Mouse (Mus musculus) duodenum, adult 2 months (tissue): ENCODE results near the gene Fam102a. TPM values are rescaled to one million over a fixed set of nuclear protein-coding genes. Genes with fewer than 3 reads are reported as not detected.

Source experiments
- polyA plus RNA-seq: library from polyadenylated mRNA; depleted of rRNA; stranded (reverse); fragments of >200 nt; gene quantifications from 2 replicates; pipeline ENCODE4 v1.2.3, GENCODE M21; 2012; ENCODE audit warnings: low replicate concordance; rRNA removed

Gene Fam102a
- 56.6 and 105 TPM in 2 replicates for polyA plus RNA-seq

DNA sequence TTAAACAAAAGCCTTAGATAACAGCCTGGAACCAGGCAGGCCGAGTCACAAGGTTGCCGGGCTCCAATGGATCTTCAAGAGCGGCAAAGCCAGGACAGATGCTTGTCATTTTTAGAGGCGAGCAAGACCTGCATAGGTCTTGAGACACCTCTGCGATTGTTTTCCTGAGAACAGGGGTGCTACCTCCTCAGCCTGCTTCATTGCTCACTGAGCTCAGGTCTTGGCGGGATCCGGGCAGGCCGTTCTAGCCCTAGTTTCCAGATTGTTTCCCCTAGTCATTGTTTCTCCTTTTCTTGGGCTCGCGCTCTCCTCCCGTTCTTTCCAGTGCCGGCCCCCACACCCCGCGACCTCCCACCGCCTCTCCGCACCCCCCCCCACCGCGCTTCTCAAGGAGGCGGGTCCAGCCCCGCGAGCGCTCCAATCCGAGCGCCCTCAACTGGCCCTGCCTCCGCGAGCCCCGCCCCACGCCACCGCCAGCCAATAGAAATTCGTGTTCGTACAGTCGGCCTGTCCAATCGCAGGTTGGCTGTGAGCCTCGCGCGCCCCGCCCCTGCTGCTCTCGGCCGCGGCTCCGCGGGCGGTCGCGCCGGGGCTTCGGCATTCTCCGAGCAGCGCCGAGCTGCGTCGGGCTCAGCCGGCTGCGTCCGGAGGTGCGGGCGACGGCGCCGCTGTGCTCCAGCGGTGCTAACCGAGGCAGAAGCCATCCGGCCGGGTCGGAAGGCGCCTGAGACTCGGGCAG is at the start of gene Fam102a:
Gene Fam102a, plus strand, starts transcription at position 600 of the 739 bp plus-strand sequence.

DNA sequence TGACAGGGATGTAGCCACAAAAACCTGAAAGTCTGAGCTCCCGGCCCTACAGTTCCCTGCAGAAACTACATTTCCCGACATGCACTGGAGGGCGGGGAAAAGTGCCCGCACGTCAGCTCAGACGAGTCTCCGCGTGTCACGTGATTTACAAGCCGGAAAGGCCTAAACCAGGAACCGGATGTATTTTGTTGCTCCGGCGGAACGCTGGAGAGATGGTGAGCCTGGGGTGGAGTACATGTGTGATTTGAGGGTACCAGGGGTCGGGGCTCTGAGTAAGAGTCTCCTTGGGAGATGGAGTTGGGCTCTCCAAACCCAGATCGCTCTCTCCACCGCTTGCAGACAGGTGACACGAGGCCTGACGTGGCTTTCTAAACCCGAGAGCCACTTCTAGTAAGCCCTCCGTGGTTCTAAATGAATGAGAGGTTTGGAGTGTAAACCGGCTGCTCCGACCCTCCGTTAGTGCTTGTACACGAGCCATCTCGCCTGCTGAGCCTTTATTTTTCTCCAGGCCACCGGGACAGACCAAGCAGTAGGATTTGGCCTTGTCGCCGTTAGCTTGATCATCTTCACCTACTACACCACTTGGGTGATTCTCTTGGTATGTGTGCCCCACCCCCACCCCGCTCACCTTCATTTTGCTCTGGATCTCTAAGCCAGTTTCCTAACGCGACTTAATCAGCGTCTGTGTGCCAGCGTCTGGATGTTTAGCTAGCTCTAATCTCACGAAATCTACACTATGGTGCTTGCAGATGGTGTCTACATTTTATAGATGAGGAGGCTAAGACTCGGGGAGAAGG is 35.8 kb downstream of the Fam102a start, which contains the start of gene Dpm2:
Gene Dpm2, plus strand, starts transcription at position 161 of the 797 bp plus-strand sequence.

DNA sequence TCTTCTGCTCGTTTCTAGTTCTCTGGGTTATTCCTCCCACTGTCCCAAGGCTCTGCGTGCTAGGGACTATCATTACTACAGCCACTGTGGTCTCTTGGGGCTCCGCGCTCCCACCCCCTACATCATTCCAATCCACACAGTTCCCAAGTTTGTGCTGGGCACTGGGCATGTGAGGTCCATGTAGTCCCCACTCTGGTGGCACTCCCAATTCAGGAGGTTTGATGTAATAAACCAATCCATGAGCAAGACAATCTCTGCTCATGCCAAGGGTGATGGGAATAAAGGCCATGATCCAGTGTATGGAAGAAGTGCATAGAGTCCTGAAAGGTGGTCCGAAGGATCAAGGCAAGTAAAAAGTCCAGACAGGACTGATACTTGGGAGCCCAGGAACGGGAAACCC is 39.4 kb downstream of the Fam102a start, which contains the start of gene Pip5kl1:
Gene Pip5kl1, plus strand, starts transcription at position 301 of the 400 bp plus-strand sequence.

GRCm38 (mm10) chr2:32575586-32576160 is 40.5 kb downstream of the Fam102a start, which contains the start of gene 9430097D07Rik:
Gene 9430097D07Rik (minus strand): TSS chr2:32575684.

GRCm38 (mm10) chr2:32586871-32587351 is 51.8 kb downstream of the Fam102a start, which contains the start of gene St6galnac4:
Gene St6galnac4 (plus strand): TSS chr2:32587095.

DNA sequence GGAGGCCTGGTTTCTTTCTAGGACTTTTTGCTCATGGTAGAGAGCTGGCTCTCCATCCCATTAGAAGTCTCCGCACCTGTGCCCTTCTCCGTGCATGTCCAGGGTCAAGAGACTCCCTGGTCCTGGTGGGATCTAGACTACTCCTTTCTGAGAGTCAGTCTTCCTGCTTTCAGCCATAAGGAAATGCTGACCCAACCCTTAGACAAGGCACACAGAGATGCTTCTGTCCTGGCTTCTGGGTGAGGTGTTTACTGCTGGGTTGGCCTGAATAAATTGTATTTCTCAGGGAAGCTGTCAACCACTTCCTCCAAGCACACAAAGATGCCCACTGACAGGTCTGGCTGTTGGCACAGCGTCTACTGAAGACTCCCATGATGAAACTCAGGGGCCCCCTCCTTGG is 64.3 kb downstream of the Fam102a start, which contains the start of gene St6galnac6:
Gene St6galnac6, plus strand, starts transcription at position 301 of the 400 bp plus-strand sequence.

Other genes starting within 250 kb of the Fam102a start
- gene Golga2, start 247.9 kb upstream of the Fam102a start, polyA plus RNA-seq: 24.6 and 33.2 TPM in 2 replicates
- gene Swi5, start 247.3 kb upstream of the Fam102a start, polyA plus RNA-seq: 96.7 and 222 TPM in 2 replicates
- 152 and 178 TPM in 2 replicates for gene Ciz1, start 183.0 kb upstream of the Fam102a start, polyA plus RNA-seq
- 604 and 726 TPM in 2 replicates for gene Dnm1, start 182.0 kb upstream of the Fam102a start, polyA plus RNA-seq
- gene 1110008P14Rik, start 153.4 kb upstream of the Fam102a start, polyA plus RNA-seq: 179 and 196 TPM in 2 replicates
- 6.7 and 7.2 TPM in 2 replicates for gene Lcn2, start 147.1 kb upstream of the Fam102a start, polyA plus RNA-seq
- gene Ptges2, start 139.4 kb upstream of the Fam102a start, polyA plus RNA-seq: 28.3 and 40.4 TPM in 2 replicates
- gene Naif1, start 84.9 kb upstream of the Fam102a start, polyA plus RNA-seq: 3.1 and 3.6 TPM in 2 replicates
- 16.3 and 25.6 TPM in 2 replicates for gene Slc25a25, start 83.9 kb upstream of the Fam102a start, polyA plus RNA-seq
- 119 and 153 TPM in 2 replicates for gene Dpm2, start 35.5 kb downstream of the Fam102a start, polyA plus RNA-seq
- 0.55 and 0.81 TPM in 2 replicates for gene Pip5kl1, start 39.5 kb downstream of the Fam102a start, polyA plus RNA-seq
- not detected in 2 replicates for gene 9430097D07Rik, start 40.4 kb downstream of the Fam102a start, polyA plus RNA-seq
- gene St6galnac4, start 51.8 kb downstream of the Fam102a start, polyA plus RNA-seq: 6.6 and 10.5 TPM in 2 replicates
- 17.7 and 37.0 TPM in 2 replicates for gene St6galnac6, start 64.4 kb downstream of the Fam102a start, polyA plus RNA-seq
- 5.3 and 7.2 TPM in 2 replicates for gene Ak1, start 86.4 kb downstream of the Fam102a start, polyA plus RNA-seq
- 54.8 and 56.1 TPM in 2 replicates for gene Eng, start 111.3 kb downstream of the Fam102a start, polyA plus RNA-seq
- gene Fpgs, start 168.8 kb downstream of the Fam102a start, polyA plus RNA-seq: 24.3 and 41.7 TPM in 2 replicates
- 60.9 and 65.3 TPM in 2 replicates for gene Cdk9, start 177.7 kb downstream of the Fam102a start, polyA plus RNA-seq
- gene Sh2d3c, start 185.7 kb downstream of the Fam102a start, polyA plus RNA-seq: 14.2 and 14.7 TPM in 2 replicates
- gene 6330409D20Rik, start 205.7 kb downstream of the Fam102a start, polyA plus RNA-seq: 0.21 TPM in 1 of 2 replicates, not detected in the other
- 94.7 and 125 TPM in 2 replicates for gene Tor2a, start 221.9 kb downstream of the Fam102a start, polyA plus RNA-seq
- gene Ttc16, start 240.3 kb downstream of the Fam102a start, polyA plus RNA-seq: 0.71 and 1.7 TPM in 2 replicates
- 11.1 and 31.8 TPM in 2 replicates for gene Ptrh1, start 240.5 kb downstream of the Fam102a start, polyA plus RNA-seq
- gene Cfap157, start 249.1 kb downstream of the Fam102a start, polyA plus RNA-seq: 0.09 TPM in 1 of 2 replicates, not detected in the other